Mouse (Mus musculus): Measurements from ENCODE around the gene Dact3. TPM values are rescaled to one million over a fixed set of nuclear protein-coding genes. Genes with fewer than 3 reads are reported as not detected.

Gene Dact3
- polyA plus RNA-seq, 1 experiment from 2014 or later, result 2.3 TPM

DNA sequence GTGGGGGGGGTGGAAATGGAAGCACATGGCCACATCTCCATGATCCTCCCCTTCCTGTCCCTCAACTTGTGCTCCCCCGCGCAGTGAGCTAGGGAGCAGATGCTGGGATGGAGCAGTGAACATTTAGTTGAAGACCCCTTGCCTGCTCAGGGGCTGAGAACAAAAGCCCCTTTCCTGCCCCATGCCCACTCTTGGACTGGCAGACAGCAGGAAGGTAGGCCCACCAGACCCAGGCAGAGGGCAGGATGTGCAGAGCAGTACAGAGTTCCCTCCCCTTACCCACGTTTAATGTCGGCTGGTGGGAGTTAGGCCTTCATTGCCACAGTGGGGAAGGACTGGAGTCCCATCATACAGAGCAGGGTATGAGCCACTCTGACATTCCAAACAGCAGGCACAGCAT, 34.0 kb upstream of the Dact3 start:
- peaks cover 30% of the 10 kb centered on the region for H3K4me1 ChIP-seq (ENCODE audit: control insufficient read depth, insufficient read depth, low read length)

GRCm38 (mm10) chr7:16841561-16842560, 33.3 kb upstream of the Dact3 start:
- H3K9me3 ChIP-seq (replicated peaks; ENCODE audit: control insufficient read depth, low read length), result no peaks in the 10 kb centered on the region
- peaks cover 20% of the 10 kb centered on the region for H3K36me3 ChIP-seq (ENCODE audit: control insufficient read depth, insufficient read depth, low read length)
- H3K9ac ChIP-seq (ENCODE audit: low read length), result peak overlapping the region; percentile 86
- H3K27ac ChIP-seq (ENCODE audit: low read length), result peak overlapping the region; percentile 88
- peaks cover 30% of the 10 kb centered on the region for H3K4me1 ChIP-seq (ENCODE audit: control insufficient read depth, insufficient read depth, low read length)
- H3K27me3 ChIP-seq (ENCODE audit: control insufficient read depth, insufficient read depth, low read length), result no peaks in the 10 kb centered on the region
- ATAC-seq (ENCODE audit: insufficient read depth, low FRiP score), result no peak
- peak overlapping the region; percentile 94 for H3K4me2 ChIP-seq (ENCODE audit: low read depth, low read length)
- WGBS, result 35% methylated on average over 11 of the region's 11 CpGs
- H3K4me3 ChIP-seq (replicated peaks; ENCODE audit: low read length), result peak overlapping the region; percentile 61; the same call in 1 of the 2 replicates

More for the DNA sequence above, 34.0 kb upstream of the Dact3 start:
- Histone ChIP-seq H3K9me3 (replicated peaks; ENCODE audit: control insufficient read depth, low read length) (no peaks in the 10 kb centered on the region), H3K36me3 (ENCODE audit: control insufficient read depth, insufficient read depth, low read length) (peaks cover 22% of the 10 kb centered on the region), H3K4me3 (replicated peaks; ENCODE audit: low read length) (no peak overlapping the region), H3K9ac (ENCODE audit: low read length) (no peak overlapping the region), H3K27ac (ENCODE audit: low read length) (peak overlapping the region; percentile 88; the same call in 1 of the 2 replicates), H3K27me3 (ENCODE audit: control insufficient read depth, insufficient read depth, low read length) (no peaks in the 10 kb centered on the region), H3K4me2 (ENCODE audit: low read depth, low read length) (no peak overlapping the region)
- no peak for ATAC-seq (ENCODE audit: insufficient read depth, low FRiP score)
- 68% methylated on average over 4 of the region's 4 CpGs for WGBS

- no peaks in the 10 kb centered on the region for H3K9me3 ChIP-seq (replicated peaks; ENCODE audit: control insufficient read depth, low read length)
- 0% methylated on average over 32 of the region's 32 CpGs for WGBS
- peak within 1 kb of the TSS; percentile 88 for H3K27ac ChIP-seq (ENCODE audit: low read length)
- H3K4me3 ChIP-seq (replicated peaks; ENCODE audit: low read length), result peak within 1 kb of the TSS; percentile 61
- peak; percentile 84 for ATAC-seq (ENCODE audit: insufficient read depth, low FRiP score)
- H3K27me3 ChIP-seq (ENCODE audit: control insufficient read depth, insufficient read depth, low read length), result no peaks in the 10 kb centered on the region
- H3K4me2 ChIP-seq (ENCODE audit: low read depth, low read length), result peak within 1 kb of the TSS; percentile 94
- peak within 1 kb of the TSS; percentile 86 for H3K9ac ChIP-seq (ENCODE audit: low read length)
- peaks cover 13% of the 10 kb centered on the region for H3K36me3 ChIP-seq (ENCODE audit: control insufficient read depth, insufficient read depth, low read length)
- peaks cover 30% of the 10 kb centered on the region for H3K4me1 ChIP-seq (ENCODE audit: control insufficient read depth, insufficient read depth, low read length)
Observed at GRCm38 (mm10) chr7:16842645-16843063, 32.5 kb upstream of the Dact3 start, which contains the start of gene Prkd2. Gene Prkd2 (plus strand): TSS chr7:16842902.

DNA sequence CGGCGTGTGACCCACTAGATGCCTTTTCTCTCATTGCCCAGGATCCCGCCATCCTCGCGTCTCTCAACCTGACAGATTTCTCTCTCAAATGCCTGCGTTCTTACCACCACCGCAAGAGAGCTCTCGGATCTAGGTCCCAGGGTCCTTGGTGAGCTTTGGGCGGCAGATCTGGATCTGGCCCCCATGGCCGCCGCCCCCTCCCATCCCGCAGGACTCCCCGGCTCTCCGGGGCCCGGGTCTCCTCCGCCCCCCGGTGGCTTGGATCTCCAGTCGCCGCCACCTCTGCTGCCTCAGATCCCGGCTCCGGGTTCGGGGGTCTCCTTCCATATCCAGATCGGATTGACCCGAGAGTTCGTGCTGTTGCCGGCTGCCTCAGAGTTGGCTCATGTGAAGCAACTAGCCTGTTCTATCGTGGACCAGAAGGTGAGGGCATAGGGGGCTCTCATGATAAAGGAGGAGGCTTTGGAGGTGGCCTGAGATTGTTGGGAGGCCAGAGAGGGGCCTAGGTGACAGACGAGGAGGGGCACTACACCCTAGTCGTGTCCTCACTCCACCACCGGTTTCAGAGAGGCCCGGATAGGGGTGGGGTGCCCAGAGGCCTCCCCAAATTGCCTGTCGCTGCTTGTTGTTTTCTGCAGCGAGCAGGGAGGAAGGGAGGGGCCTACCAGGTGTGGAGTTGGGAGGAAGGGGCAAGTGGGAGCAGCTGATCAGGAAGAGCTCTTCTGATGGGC, 31.5 kb upstream of the Dact3 start:
- Histone ChIP-seq H3K27ac (ENCODE audit: low read length) (peak overlapping the region; percentile 88), H3K4me2 (ENCODE audit: low read depth, low read length) (peak overlapping the region; percentile 94), H3K4me3 (replicated peaks; ENCODE audit: low read length) (peak overlapping the region; percentile 61), H3K36me3 (ENCODE audit: control insufficient read depth, insufficient read depth, low read length) (peaks cover 6% of the 10 kb centered on the region), H3K9me3 (replicated peaks; ENCODE audit: control insufficient read depth, low read length) (no peaks in the 10 kb centered on the region), H3K9ac (ENCODE audit: low read length) (peak overlapping the region; percentile 86), H3K27me3 (ENCODE audit: control insufficient read depth, insufficient read depth, low read length) (no peaks in the 10 kb centered on the region), H3K4me1 (ENCODE audit: control insufficient read depth, insufficient read depth, low read length) (peaks cover 30% of the 10 kb centered on the region)
- WGBS, result 2% methylated on average over 33 of the region's 33 CpGs
- ATAC-seq (ENCODE audit: insufficient read depth, low FRiP score), result no peak; the same call in 1 of the 2 replicates

GRCm38 (mm10) chr7:16844696-16845071, 30.4 kb upstream of the Dact3 start:
- H3K9me3 ChIP-seq (replicated peaks; ENCODE audit: control insufficient read depth, low read length), result no peaks in the 10 kb centered on the region
- peak overlapping the region; percentile 88 for H3K27ac ChIP-seq (ENCODE audit: low read length)
- H3K4me2 ChIP-seq (ENCODE audit: low read depth, low read length), result peak overlapping the region; percentile 94
- peaks cover 13% of the 10 kb centered on the region for H3K36me3 ChIP-seq (ENCODE audit: control insufficient read depth, insufficient read depth, low read length)
- no peak for ATAC-seq (ENCODE audit: insufficient read depth, low FRiP score)
- peak overlapping the region; percentile 86 for H3K9ac ChIP-seq (ENCODE audit: low read length)
- peaks cover 30% of the 10 kb centered on the region for H3K4me1 ChIP-seq (ENCODE audit: control insufficient read depth, insufficient read depth, low read length)
- whole genome bisulfite sequencing, result 48% methylated on average over 3 of the region's 3 CpGs
- H3K27me3 ChIP-seq (ENCODE audit: control insufficient read depth, insufficient read depth, low read length), result no peaks in the 10 kb centered on the region
- H3K4me3 ChIP-seq (replicated peaks; ENCODE audit: low read length), result peak overlapping the region; percentile 61

- ATAC-seq (ENCODE audit: insufficient read depth, low FRiP score), result 0 out of 2 replicates have a peak, but pooled peaks have one; percentile 9
- Histone ChIP-seq H3K4me3 (replicated peaks; ENCODE audit: low read length) (peak overlapping the region; percentile 61), H3K9me3 (replicated peaks; ENCODE audit: control insufficient read depth, low read length) (no peaks in the 10 kb centered on the region), H3K9ac (ENCODE audit: low read length) (peak overlapping the region; percentile 86), H3K27me3 (ENCODE audit: control insufficient read depth, insufficient read depth, low read length) (no peaks in the 10 kb centered on the region), H3K27ac (ENCODE audit: low read length) (peak overlapping the region; percentile 88), H3K4me2 (ENCODE audit: low read depth, low read length) (peak overlapping the region; percentile 94), H3K36me3 (ENCODE audit: control insufficient read depth, insufficient read depth, low read length) (peaks cover 15% of the 10 kb centered on the region), H3K4me1 (ENCODE audit: control insufficient read depth, insufficient read depth, low read length) (peaks cover 30% of the 10 kb centered on the region)
- WGBS, result 30% methylated on average over 14 of the region's 14 CpGs
Observed at GRCm38 (mm10) chr7:16845072-16845819, 29.9 kb upstream of the Dact3 start.

- H3K4me3 ChIP-seq (replicated peaks; ENCODE audit: low read length), result peak overlapping the region; percentile 61
- peak overlapping the region; percentile 94 for H3K4me2 ChIP-seq (ENCODE audit: low read depth, low read length)
- H3K27me3 ChIP-seq (ENCODE audit: control insufficient read depth, insufficient read depth, low read length), result no peaks in the 10 kb centered on the region
- no peak for ATAC-seq (ENCODE audit: insufficient read depth, low FRiP score)
- H3K9ac ChIP-seq (ENCODE audit: low read length), result peak overlapping the region; percentile 86
- peak overlapping the region; percentile 88 for H3K27ac ChIP-seq (ENCODE audit: low read length)
- peaks cover 30% of the 10 kb centered on the region for H3K4me1 ChIP-seq (ENCODE audit: control insufficient read depth, insufficient read depth, low read length)
- H3K9me3 ChIP-seq (replicated peaks; ENCODE audit: control insufficient read depth, low read length), result no peaks in the 10 kb centered on the region
- H3K36me3 ChIP-seq (ENCODE audit: control insufficient read depth, insufficient read depth, low read length), result peaks cover 18% of the 10 kb centered on the region
- 33% methylated on average over 10 of the region's 10 CpGs for WGBS
Observed at GRCm38 (mm10) chr7:16845820-16846167, 29.3 kb upstream of the Dact3 start.

DNA sequence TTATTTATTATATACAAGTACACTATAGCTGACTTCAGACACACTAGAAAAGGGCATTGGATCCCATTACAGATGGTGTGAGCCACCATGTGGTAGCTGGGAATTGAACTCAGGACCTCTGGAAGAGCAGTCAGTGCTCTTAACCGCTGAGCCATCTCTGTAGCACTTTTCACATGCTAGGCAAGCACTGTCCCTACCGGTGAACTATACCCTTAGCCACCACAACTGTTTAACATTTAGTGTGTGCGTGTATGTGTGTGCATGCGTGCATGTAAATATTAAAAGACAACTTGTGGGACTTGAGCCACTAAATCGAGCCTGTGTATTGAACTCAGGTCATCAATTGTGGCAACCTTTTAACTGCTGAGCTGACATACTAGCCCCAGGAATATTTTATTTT, 28.3 kb upstream of the Dact3 start:
- peaks cover 26% of the 10 kb centered on the region for H3K4me1 ChIP-seq (ENCODE audit: control insufficient read depth, insufficient read depth, low read length)
- ATAC-seq (ENCODE audit: insufficient read depth, low FRiP score), result no peak
- H3K27me3 ChIP-seq (ENCODE audit: control insufficient read depth, insufficient read depth, low read length), result no peaks in the 10 kb centered on the region
- H3K4me3 ChIP-seq (replicated peaks; ENCODE audit: low read length), result no peak overlapping the region
- no peak overlapping the region for H3K9ac ChIP-seq (ENCODE audit: low read length)
- H3K4me2 ChIP-seq (ENCODE audit: low read depth, low read length), result no peak overlapping the region
- peaks cover 18% of the 10 kb centered on the region for H3K36me3 ChIP-seq (ENCODE audit: control insufficient read depth, insufficient read depth, low read length)
- H3K27ac ChIP-seq (ENCODE audit: low read length), result no peak overlapping the region
- WGBS, result 91% methylated on average over 5 of the region's 5 CpGs
- H3K9me3 ChIP-seq (replicated peaks; ENCODE audit: control insufficient read depth, low read length), result no peaks in the 10 kb centered on the region
